Mouse (Mus musculus) spleen, adult 18-20 months (tissue): ENCODE measurements around the gene Fgfr2.
"Not testable (repeated sequence)": the region's sequence is repeated elsewhere in the genome, so short reads cannot be mapped to it uniquely, and the experiment has no call there.

Source experiments
- DNase-seq, 2 experiments: peaks; one replicate each; pipeline ENCODE4 v3.0.0; 2022; ENCODE audit warnings: mixed read lengths in 2 of 2

Gene Fgfr2

DNA sequence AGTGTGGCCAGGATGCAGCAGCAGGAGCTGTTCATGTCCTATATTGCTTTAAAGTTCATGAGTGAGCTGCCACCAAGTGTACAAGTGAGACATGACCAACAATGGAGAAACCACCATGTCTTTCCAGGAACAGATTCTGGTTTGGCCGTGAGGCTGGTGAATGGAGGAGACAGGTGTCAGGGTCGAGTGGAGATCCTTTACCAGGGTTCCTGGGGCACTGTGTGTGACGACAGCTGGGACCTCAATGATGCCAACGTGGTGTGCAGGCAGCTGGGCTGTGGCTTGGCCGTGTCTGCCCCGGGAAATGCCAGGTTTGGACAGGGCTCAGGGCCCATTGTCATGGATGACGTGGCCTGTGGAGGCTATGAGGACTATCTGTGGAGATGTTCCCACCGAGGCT is 2082.4 kb downstream of the Fgfr2 start:
- DNase-seq = not testable (repeated sequence)

DNA sequence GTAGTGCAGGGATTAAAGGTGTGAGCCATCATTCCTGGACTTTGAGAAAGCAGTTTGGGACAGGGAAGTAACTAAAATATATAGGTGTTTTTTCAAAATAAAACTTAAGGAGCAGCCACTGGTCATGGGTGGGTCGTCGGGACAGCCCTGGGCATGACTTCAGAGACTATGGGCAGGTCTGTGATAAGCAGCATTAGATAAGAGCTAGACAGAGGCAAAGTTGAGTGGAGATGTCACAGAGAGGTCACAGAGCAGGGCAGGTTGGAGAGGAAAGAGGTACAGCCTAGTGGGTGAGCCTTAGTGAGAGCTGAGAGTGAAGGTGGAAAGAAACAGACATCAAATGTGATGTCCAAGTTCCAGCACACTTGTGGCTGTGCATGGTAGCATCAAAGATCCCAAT is 2086.1 kb downstream of the Fgfr2 start:
- DNase-seq = no peak

DNA sequence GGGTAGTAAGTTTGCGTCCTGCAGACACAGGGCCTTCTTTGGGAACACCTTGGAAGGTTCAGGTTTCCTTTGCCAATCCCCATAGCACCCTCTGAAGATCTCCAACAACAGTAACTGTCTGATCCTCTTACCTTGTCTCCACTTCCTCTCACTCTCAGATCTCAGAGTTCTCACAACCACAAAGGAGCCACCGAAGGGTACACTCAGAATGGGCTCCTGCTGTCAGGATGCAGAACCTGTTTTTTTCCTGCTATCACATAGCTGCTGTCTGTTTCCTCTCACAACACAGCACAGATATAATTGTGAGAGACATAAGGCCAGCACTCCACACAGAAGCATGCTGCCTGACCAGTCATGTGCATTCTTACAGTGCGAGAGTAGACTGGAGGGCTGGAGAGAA is 2086.8 kb downstream of the Fgfr2 start:
- DNase-seq = no peak

DNA sequence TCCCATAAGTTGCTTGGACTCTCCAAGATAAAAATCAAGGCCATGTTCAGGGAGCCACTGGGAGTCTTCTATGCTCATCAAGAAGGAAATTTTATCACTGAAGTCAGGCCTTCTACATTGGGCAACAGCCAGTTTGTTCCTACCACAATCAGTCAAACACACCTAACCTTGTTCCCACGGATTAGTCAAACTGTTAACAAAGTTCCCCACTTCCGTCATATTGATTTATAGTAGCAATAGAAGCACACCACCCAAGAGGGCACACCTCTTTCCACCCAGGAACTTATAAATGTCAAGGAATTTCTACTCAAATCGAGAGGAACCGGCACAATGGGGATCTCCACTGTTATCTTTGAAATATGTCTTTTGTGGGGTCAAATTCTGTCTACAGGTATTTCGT is 2091.4 kb downstream of the Fgfr2 start, which contains the start of gene Dmbt1:
Gene Dmbt1, plus strand, starts transcription at position 299 of the 400 bp plus-strand sequence.
- no peak for DNase-seq

DNA sequence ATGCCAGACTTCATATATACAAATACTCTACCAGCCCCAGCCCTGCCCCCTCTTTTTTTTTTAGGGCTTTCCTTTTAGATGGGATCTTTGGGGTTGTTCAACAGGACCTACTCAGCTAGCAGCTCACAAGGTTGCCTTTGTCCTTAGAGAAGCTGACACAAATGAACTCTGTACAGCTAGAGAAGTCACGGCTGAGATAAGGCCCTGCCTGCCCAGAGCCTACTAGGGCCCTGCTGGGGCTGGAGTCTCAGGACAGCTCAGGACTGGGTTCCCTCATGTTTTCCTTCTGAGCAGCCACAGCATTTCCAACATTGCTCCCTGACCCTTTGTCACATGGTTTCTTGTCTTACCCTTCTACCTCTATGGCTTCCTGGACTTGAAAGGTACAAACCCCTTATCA is 2095.6 kb downstream of the Fgfr2 start:
- no peak for DNase-seq

DNA sequence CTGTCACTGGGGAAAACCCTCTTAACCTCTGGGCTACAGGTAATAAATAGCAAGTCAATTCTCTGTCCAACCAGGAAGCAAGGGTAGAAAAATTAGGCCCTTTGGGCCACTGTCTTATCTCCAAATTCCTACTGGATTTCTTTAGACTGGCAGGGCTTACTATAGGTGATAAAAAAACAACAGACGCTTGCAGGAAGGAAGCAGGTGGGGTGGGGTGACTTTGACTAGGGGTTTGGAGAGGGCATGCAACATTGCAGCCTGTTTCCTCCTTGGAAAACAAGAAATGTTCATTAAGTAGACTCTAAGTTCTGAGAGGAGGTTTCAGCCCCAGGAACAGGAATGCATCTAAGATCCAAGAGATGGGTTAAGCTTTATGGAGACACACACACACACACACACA is 2098.3 kb downstream of the Fgfr2 start:
- DNase-seq = no peak

DNA sequence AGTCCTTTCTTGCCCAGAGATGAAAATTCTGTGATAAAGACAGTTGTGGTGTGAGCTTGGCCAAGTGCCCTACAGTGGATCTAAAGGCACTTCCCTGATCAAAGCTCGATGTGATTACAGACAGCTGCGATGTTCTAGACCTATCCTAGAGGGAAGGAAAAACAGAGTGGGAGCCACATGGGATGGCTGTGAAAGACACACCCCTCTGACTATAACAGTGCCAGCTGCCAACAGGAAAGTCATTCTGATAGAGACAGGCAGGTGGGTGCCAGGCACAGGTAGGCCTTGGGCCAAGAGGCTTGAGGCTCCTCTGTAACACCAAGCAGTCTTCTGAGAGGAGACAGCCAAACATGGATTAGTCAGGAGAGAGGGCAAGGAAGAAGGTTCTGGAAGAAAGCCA is 2104.0 kb downstream of the Fgfr2 start:
- no peak for DNase-seq

DNA sequence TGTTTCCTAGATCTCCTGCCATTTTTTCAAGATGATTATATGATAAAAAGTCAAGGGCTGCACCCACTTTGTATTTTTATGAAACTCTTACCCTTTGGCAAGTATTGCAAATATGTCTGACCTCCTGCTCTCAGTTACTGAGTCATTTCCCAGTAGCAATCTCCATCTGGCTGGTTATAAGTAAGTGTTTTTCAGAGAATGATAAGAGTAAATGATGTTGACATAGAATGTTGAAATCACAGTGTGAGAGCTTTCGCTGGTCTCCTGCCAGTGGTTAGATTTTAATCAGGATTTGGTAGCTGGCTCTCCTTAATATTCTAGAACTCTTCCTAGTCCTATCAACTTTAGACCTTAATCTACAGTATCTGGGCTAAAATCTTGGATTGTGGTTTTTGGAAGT is 2111.2 kb downstream of the Fgfr2 start:
- no peak for DNase-seq

DNA sequence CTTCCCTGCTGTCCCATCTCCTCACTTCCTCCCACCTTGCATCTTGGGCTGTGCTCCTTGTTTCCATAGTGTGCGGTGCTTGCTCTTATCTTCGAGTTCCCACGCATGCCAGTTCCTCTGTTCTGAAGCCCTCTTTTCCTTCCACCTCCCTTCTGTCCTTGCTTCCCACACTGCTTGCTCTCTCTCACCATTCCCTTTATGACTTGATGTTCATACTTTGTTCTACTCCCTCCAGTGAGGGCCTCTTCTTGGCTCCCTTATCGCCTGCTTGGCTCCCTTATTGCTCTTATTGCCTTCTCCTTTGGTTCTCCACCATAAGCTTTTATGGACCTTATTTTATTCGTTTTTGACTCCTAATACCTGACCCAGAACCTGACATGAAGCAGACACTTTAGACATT is 2114.0 kb downstream of the Fgfr2 start:
- no peak for DNase-seq

DNA sequence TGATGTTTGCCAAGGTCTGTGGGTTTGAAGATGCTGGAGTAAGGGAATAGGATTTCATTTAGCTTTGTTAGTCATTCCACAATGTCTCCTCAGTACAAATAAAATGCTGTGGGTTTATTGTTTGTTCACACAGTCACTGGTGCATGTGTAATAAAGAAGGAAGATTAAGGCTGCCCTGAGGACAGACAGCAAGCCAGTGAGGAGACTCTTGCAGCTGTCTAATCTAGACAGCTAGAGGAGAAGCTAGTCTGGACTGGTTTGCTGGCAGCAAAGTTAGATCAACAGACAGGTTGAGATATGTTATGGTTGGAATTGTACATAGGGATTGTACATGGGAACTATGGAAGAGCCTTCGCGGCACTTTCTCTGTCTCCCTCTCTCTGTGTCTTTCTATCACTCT is 2115.9 kb downstream of the Fgfr2 start:
- no peak for DNase-seq

DNA sequence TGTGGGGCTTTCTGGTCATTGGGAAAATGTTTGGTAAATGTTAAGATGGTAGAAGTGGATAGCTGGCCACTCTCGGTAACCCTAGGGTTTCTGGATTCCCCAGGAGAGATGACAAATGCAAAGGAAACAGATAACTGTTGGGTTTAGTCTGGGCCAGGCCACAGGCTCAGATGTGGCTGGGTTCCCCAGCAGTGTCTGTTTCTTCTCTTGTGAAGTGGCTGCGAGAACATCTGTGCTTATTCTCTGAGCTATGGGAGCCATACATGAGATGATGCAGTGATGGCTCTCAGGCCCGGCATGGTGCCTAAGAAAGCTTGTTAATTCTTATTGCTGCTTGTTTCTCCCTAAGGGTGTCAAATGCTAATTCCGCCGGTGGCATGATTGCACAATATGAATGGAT is 2119.1 kb downstream of the Fgfr2 start:
- no peak for DNase-seq

DNA sequence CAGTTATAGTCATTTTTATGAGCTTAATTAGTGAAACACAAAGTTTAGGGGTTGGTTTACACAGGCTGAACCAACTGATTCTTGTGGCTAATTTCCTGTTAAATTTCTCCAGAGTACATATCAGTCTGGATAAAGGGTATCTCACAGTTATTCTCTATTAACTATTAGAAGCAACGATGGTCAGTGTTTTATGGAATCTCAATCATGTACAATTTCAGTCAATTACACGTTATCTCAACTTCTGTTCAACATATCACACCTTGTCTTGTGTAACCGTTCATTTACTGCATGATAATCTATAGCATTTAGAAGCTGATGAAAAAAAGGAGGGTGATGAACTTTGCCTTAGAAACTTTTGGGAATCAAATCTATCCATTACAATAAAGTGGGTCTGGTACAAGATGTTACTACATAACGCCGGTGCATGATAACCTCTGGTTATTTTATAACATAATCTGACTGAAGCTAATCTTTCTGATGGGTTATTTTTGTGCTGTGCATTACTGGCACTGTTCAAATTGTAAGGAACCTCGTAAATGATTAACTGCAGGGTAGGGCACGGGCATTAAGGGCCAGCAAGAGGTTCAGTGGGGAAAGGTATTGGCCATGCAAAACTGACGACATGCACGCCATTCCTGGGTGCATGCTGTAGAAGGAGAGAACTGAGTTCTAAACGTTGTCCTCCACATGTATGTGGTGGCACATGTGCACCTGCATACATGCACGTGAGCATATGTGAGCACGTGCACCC is 2121.0 kb downstream of the Fgfr2 start:
- DNase-seq = no peak

DNA sequence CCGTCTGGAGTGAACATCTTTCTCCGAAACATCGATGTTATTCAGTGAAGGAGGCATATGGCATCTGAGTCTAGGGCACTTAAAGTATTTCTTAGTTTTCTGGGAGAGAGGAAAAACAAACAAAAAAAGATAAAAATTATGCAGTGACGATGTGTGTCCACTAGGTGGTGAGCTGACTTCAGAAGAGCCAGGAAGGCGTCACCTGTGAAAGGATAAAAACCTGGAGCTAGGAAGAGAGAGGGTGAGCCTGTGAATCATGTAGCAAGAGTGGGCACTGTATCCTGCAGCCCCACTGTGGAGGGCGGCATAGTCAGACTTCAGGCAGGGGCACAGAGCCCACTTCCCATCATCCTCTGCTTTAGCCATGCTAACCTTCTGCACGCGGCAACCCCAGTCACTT is 2129.2 kb downstream of the Fgfr2 start:
- no peak for DNase-seq

DNA sequence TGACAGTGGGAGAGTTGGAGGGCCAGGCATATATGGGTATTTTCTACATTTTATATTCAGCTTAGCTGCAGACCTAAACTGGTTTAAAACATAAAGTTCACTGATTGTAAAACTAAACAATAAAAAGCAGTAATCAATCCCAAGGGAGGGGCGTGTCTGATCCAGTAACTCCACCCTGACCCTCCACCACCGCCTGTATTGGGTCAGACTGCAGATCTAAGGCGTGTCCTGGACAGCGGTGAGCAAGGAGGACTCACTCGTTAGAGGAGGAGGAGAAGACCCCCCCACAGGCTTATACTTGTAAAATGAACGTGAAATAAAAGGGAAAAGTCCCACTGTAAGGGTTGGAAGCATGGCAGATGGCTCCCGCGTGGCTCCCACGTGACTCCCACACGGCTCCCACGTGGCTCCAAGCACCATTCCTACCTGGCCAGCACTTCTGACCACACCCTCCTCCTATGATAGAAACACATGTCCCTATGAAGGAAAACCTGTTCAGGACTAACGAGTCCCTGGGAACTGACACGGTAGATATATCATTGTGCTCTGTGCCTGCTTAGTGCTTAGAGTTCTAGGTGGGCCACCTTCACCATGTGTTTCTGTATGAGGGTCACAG is 2131.9 kb downstream of the Fgfr2 start:
- DNase-seq = no peak

DNA sequence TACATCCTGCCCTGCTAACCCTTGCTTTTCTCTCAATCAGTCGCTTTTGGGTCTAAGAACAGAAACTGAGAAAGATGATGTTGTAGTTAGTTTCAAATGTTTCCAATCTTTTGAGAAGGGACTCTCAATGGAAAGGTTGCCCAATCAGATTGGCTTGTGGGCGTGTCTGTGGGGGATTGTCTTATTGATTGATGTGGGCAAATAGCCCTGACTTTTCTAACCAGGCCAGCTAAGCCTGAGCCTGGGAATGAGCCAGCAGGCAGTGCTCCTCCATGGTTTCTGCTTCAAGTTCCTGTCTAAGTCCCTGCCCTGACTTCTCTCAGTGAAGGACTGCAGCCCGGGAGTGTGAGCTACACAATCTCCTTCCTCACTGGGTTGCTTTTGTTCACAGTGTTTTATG is 2133.8 kb downstream of the Fgfr2 start:
- no peak for DNase-seq

DNA sequence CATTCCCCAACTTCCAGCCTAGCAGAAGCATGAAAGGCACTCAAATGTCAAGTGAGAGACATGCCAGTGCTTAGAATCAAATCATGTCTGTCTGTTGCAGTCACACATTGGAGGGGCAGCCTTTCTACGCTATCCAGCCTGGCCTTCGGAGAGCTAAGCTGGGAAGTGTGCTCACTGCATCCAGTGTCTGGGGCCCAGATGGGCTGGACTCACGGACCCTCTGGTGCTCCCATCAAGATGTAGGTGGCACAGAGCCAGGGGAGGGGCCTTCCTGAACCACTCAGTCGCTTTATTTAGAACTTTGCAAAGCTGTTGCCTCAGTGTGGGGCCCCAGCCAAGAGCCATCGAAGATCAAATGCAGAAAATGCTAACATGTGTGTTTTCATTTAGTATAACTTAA is 2135.0 kb downstream of the Fgfr2 start:
- DNase-seq = no peak

DNA sequence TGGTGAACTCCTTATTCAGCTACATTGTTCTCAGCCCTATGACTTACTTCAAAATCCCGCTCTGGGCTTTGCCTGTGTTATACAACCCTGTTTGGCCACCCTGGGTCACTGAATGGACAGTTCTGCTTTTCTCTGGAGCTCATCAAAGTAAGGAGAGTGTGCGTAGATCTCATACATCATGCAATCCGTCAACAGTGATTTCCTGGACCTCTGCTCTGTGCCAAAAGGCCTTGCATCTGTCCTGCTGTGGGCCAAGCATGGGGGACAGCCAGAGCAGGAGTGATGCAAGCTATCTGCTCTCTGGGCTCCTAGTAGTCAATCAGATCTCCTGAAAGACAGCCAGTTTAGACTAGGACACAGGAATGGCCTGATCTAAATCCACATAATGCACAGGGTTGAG is 2137.4 kb downstream of the Fgfr2 start:
- no peak for DNase-seq

DNA sequence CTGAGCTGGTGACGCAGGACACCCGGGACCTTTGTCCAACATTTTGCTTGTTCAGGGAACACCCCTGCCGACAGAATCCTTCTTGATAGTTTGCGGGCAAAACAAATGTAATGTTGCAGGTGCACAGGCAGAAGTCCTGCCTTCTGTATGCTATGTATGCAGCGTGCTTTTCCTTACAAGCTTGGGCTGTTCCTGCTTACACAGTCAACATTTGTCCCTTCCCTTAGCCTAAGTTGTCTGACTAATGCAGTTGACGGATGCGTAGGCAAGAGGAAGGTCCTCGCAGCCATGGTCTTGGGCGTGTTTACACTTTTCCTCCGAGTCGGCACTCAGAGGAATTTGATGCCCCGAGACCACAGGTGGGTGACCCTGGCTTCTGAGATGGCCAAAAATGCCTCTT is 2138.0 kb downstream of the Fgfr2 start:
- no peak for DNase-seq

DNA sequence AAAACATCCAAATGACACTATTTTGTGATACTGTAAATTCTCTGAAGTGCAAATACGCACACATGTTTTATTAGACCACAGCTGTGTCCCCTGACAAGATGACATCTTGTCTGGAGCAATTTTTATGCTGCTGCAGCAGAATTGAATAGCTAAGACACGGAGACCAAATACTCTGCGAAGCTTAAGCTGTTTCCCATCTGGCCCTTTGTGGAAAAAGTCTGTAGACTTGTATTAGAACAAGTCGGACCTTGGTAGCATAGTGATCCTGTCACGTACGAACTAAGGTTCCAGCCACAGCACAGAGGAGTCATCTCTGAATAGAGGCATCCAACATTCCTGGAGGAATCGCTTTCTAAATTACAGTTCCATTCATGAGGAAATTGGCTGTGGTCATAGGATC is 2138.9 kb downstream of the Fgfr2 start:
- DNase-seq = no peak

DNA sequence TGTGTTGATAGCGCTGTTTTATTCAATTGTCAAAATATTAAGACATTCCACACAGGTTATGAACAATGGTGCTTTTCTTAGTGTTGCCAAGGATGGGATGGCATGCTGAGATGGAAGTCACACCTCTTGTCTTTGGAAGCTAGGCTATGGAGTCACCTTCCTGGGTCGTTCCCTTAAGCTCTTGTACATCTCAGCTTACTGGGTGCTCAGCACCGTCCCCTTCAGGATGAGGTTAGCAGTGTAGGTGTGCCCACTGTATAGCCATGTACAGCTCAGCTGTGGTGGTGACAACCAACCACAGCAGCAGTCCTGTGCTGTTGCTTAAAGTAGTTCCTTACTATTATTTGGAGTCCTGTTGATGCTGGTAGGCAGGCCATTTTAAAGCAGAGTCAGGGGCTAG is 2140.3 kb downstream of the Fgfr2 start:
- DNase-seq = no peak

DNA sequence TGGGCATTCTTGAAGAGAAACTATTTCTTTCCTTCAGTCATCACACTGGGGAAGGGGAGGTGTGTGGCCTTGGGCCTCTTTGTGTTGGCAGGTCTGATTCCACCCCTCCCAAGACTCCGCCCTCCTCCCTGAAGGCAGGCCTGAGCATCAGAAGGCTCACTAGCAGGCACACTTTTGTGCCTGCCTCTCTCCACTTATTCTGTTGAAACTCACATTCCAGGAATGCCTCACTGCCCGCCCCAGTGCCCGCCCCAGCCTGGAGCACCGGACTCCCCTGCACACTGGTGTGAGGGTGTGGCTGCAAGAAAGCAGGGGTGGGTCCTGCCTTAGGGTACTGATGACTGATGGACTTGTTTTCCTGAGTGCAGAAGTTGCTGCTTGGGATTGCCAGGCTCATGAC is 2140.8 kb downstream of the Fgfr2 start:
- no peak for DNase-seq

DNA sequence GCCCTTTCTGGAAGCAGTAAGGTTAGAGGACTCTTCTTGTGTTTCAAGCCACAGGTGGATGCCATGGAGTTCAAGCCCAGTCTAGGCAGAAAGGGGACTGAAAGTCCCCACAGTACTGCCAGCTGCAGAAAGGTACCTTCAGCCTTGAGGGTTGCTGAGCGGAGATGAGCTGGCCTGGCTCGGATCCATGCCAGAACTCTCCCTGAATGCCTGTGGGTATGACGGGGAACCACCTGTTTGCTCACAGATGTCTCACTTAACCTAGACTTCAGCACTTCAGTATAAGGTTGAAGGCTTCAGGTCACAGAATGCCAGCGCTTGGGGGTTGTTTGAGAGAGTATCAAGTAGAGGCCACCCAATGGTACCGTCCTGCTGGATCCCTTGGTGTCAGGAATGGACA is 2143.0 kb downstream of the Fgfr2 start:
- no peak for DNase-seq

DNA sequence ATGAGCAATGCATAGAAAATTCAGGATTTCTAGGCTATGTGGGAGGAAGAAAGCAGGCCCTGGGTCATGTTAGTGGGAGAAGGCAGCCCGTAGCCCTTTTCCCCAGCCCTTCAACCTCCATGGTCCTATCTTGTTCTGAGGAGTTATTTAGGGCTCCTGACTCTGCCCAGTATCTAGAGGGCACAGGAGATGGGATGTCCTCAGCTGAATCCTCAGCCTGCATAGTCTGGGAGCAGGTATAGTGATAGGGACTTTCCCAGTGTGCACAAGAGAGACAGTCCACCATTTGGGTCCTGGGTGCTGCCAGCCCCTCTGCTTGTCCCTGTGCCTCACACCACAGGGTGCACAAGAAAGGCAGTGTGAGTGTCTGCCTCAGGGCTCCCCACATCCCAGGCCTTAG is 2144.6 kb downstream of the Fgfr2 start:
- no peak for DNase-seq

DNA sequence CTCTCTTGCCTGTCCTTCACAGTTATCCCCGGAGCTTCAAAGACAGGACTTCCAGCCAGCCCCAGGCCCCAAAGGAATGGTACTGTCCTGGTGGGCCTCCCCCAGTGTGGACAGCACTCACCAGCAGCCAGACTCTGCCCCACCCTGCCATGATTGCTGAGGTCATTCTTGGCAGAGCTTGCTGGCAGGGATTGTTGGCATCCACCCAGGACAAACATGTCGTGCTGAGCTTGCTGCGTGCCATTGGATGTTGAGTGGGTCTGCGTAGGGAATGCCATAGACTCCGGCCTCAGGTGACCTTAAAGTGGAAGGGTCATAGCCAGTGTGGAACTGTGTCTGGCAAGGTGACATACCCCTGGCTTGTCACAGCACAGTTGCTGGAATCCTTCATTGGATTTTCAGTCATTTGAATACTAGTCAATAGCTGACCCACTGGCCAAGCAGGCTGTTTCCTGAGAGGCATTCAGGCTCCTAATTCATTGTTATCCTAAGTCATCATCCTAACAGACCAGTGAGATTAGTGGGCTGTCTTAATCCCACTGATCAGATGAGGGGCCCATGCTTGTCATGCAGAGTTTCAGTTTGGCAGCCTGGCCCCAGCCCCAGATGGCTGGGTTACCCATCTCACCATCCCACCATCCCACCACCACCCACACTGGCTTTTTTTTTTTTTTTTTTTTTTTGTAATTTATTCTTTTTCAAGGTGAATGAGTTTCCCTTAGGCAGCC is 2145.2 kb downstream of the Fgfr2 start:
- DNase-seq = no peak
